Mouse (Mus musculus): Measurements from ENCODE around the gene Zfp618. TPM values are rescaled to one million over a fixed set of nuclear protein-coding genes. Genes with fewer than 3 reads are reported as not detected.

The Zfp618 gene
- polyA plus RNA-seq, 1 experiment: 0.60 TPM

GRCm38 (mm10) chr4:62998431-62998835 is 33.1 kb downstream of the Zfp618 start:
- Histone ChIP-seq H3K4me3 (ENCODE audit: low read depth, low read length) (no peak overlapping the region), H3K4me1 (ENCODE audit: control insufficient read depth, insufficient read depth, insufficient read length, low read length) (no peaks in the 10 kb centered on the region), H3K27me3 (ENCODE audit: control insufficient read depth, insufficient read depth, low read length) (no peaks in the 10 kb centered on the region), H3K27ac (ENCODE audit: insufficient read depth, low read depth, low read length) (no peak overlapping the region), H3K36me3 (ENCODE audit: control insufficient read depth, insufficient read depth, low read length) (no peaks in the 10 kb centered on the region)
- no peak for TF ChIP-seq CTCF (IDR thresholded peaks at IDR 0.05; ENCODE audit: extremely low read depth, insufficient read length, insufficient replicate concordance, low read depth, low read length)
- no peak for TF ChIP-seq POLR2A (IDR thresholded peaks at IDR 0.05; ENCODE audit: low read depth, low read length)
- WGBS: 41% methylated on average over 5 of the region's 5 CpGs

- H3K27me3 ChIP-seq (ENCODE audit: control insufficient read depth, insufficient read depth, low read length): no peaks in the 10 kb centered on the region
- 50% methylated on average over 6 of the region's 6 CpGs for WGBS
- TF ChIP-seq CTCF (IDR thresholded peaks at IDR 0.05; ENCODE audit: extremely low read depth, insufficient read length, insufficient replicate concordance, low read depth, low read length): no peak
- no peak for TF ChIP-seq POLR2A (IDR thresholded peaks at IDR 0.05; ENCODE audit: low read depth, low read length)
- H3K4me3 ChIP-seq (ENCODE audit: low read depth, low read length): no peak overlapping the region
- no peak overlapping the region for H3K27ac ChIP-seq (ENCODE audit: insufficient read depth, low read depth, low read length)
- H3K36me3 ChIP-seq (ENCODE audit: control insufficient read depth, insufficient read depth, low read length): no peaks in the 10 kb centered on the region
- H3K4me1 ChIP-seq (ENCODE audit: control insufficient read depth, insufficient read depth, insufficient read length, low read length): no peaks in the 10 kb centered on the region
These were observed 33.5 kb downstream of the Zfp618 start for GRCm38 (mm10) chr4:62998908-62999307.

GRCm38 (mm10) chr4:62999321-62999720 is 33.9 kb downstream of the Zfp618 start:
- TF ChIP-seq POLR2A (IDR thresholded peaks at IDR 0.05; ENCODE audit: low read depth, low read length): no peak
- TF ChIP-seq CTCF (IDR thresholded peaks at IDR 0.05; ENCODE audit: extremely low read depth, insufficient read length, insufficient replicate concordance, low read depth, low read length): no peak
- Histone ChIP-seq H3K36me3 (ENCODE audit: control insufficient read depth, insufficient read depth, low read length) (no peaks in the 10 kb centered on the region), H3K27me3 (ENCODE audit: control insufficient read depth, insufficient read depth, low read length) (no peaks in the 10 kb centered on the region), H3K4me1 (ENCODE audit: control insufficient read depth, insufficient read depth, insufficient read length, low read length) (no peaks in the 10 kb centered on the region), H3K27ac (ENCODE audit: insufficient read depth, low read depth, low read length) (no peak overlapping the region), H3K4me3 (ENCODE audit: low read depth, low read length) (no peak overlapping the region)
- WGBS: 47% methylated on average over 4 of the region's 4 CpGs

- no peaks in the 10 kb centered on the region for H3K4me1 ChIP-seq (ENCODE audit: control insufficient read depth, insufficient read depth, insufficient read length, low read length)
- WGBS: 89% methylated on average over 7 of the region's 7 CpGs
- TF ChIP-seq POLR2A (IDR thresholded peaks at IDR 0.05; ENCODE audit: low read depth, low read length): no peak
- no peak for TF ChIP-seq CTCF (IDR thresholded peaks at IDR 0.05; ENCODE audit: extremely low read depth, insufficient read length, insufficient replicate concordance, low read depth, low read length)
- H3K4me3 ChIP-seq (ENCODE audit: low read depth, low read length): no peak overlapping the region
- no peak overlapping the region for H3K27ac ChIP-seq (ENCODE audit: insufficient read depth, low read depth, low read length)
- no peaks in the 10 kb centered on the region for H3K36me3 ChIP-seq (ENCODE audit: control insufficient read depth, insufficient read depth, low read length)
- H3K27me3 ChIP-seq (ENCODE audit: control insufficient read depth, insufficient read depth, low read length): no peaks in the 10 kb centered on the region
These were observed 34.5 kb downstream of the Zfp618 start for GRCm38 (mm10) chr4:62999916-63000315.

- Histone ChIP-seq H3K4me1 (ENCODE audit: control insufficient read depth, insufficient read depth, insufficient read length, low read length) (no peaks in the 10 kb centered on the region), H3K27ac (ENCODE audit: insufficient read depth, low read depth, low read length) (no peak overlapping the region), H3K27me3 (ENCODE audit: control insufficient read depth, insufficient read depth, low read length) (no peaks in the 10 kb centered on the region), H3K4me3 (ENCODE audit: low read depth, low read length) (no peak overlapping the region), H3K36me3 (ENCODE audit: control insufficient read depth, insufficient read depth, low read length) (no peaks in the 10 kb centered on the region)
- WGBS: 82% methylated on average over 11 of the region's 11 CpGs
- TF ChIP-seq CTCF (IDR thresholded peaks at IDR 0.05; ENCODE audit: extremely low read depth, insufficient read length, insufficient replicate concordance, low read depth, low read length) (no peak), POLR2A (IDR thresholded peaks at IDR 0.05; ENCODE audit: low read depth, low read length) (no peak)
These were observed 35.1 kb downstream of the Zfp618 start for GRCm38 (mm10) chr4:63000316-63001055.

GRCm38 (mm10) chr4:63002386-63002785 is 37.0 kb downstream of the Zfp618 start:
- H3K36me3 ChIP-seq (ENCODE audit: control insufficient read depth, insufficient read depth, low read length): no peaks in the 10 kb centered on the region
- TF ChIP-seq CTCF (IDR thresholded peaks at IDR 0.05; ENCODE audit: extremely low read depth, insufficient read length, insufficient replicate concordance, low read depth, low read length) (no peak), POLR2A (IDR thresholded peaks at IDR 0.05; ENCODE audit: low read depth, low read length) (no peak)
- no peak overlapping the region for H3K27ac ChIP-seq (ENCODE audit: insufficient read depth, low read depth, low read length)
- no peaks in the 10 kb centered on the region for H3K27me3 ChIP-seq (ENCODE audit: control insufficient read depth, insufficient read depth, low read length)
- peaks cover 5% of the 10 kb centered on the region; the same call in 1 of the 2 replicates for H3K4me1 ChIP-seq (ENCODE audit: control insufficient read depth, insufficient read depth, insufficient read length, low read length)
- 97% methylated on average over 1 of the region's 1 CpGs for WGBS
- no peak overlapping the region for H3K4me3 ChIP-seq (ENCODE audit: low read depth, low read length)

GRCm38 (mm10) chr4:63004519-63004918 is 39.1 kb downstream of the Zfp618 start:
- Histone ChIP-seq H3K27ac (ENCODE audit: insufficient read depth, low read depth, low read length) (no peak overlapping the region), H3K4me1 (ENCODE audit: control insufficient read depth, insufficient read depth, insufficient read length, low read length) (peaks cover 5% of the 10 kb centered on the region; the same call in 1 of the 2 replicates), H3K27me3 (ENCODE audit: control insufficient read depth, insufficient read depth, low read length) (no peaks in the 10 kb centered on the region), H3K36me3 (ENCODE audit: control insufficient read depth, insufficient read depth, low read length) (no peaks in the 10 kb centered on the region), H3K4me3 (ENCODE audit: low read depth, low read length) (no peak overlapping the region)
- TF ChIP-seq POLR2A (IDR thresholded peaks at IDR 0.05; ENCODE audit: low read depth, low read length): no peak
- TF ChIP-seq CTCF (IDR thresholded peaks at IDR 0.05; ENCODE audit: extremely low read depth, insufficient read length, insufficient replicate concordance, low read depth, low read length): no peak
- 94% methylated on average over 11 of the region's 11 CpGs for WGBS

Measured in small intestine, adult 2 months (tissue).